Mouse (Mus musculus): ENCODE measurements at regions not wholly inside any gene's neighbourhood (a gene's known extent, or its start where the extent isn't known, plus 50 kb on each side); places are given as distances from the start of the nearest gene placed in this dataset.

DNA sequence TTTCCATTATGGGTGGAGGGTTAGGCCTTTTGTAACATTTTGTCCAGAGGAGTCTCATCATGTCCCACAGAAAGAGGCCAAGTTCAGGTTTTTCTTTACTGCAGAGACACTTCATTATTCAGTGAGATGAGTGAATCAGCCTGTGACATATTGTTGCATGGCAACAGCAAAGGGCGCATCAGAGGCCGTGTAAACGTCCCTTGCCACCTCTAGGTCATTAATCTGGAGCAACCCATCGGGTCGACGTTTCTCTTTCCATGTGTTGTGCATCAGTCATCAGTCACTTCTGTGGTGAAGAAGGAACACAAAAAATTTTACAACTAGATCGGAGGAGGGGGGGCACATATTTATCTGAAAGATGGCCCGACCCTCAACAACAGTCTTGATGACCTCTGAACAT is 519.3 kb upstream of the Gm26657 start:
- TF ChIP-seq CTCF (conservative IDR thresholded peaks at IDR 0.05; ENCODE audit: low read length) = no peak
- TF ChIP-seq POU5F1 (IDR thresholded peaks at IDR 0.05; ENCODE audit: borderline replicate concordance, low read length) = no peak
- TF ChIP-seq NANOG (IDR thresholded peaks at IDR 0.05; ENCODE audit: borderline replicate concordance, low read length) = no peak

All from E14TG2a.4 (cell line).